Mouse (Mus musculus) limb, embryonic 14.5 days (tissue): ENCODE measurements at regions not wholly inside any gene's neighbourhood (a gene's known extent, or its start where the extent isn't known, plus 50 kb on each side); places are given as distances from the start of the nearest gene placed in this dataset.
A peak's percentile ranks its signal among the peaks of the same experiment; 100 is the strongest.
"Not testable (repeated sequence)": the region's sequence is repeated elsewhere in the genome, so short reads cannot be mapped to it uniquely, and the experiment has no call there.

Experiments used
- ATAC-seq: fragments of 200-750 bp; cut with Nextera tagmentation; 2 replicates; pipeline ENCODE4 v1.8.0; 2017; ENCODE audit warnings: low read depth, moderate number of reproducible peaks, moderate TSS enrichment; ENCODE audit not compliant: low FRiP score
- DNase-seq: peaks from one replicate; pipeline ENCODE4 v3.0.0-alpha.2; 2015; ENCODE audit warnings: low spot score
- H3K27ac ChIP-seq: fragments of 300-500 bp; sonication (generic); replicated peaks from 2 replicates; pipeline ENCODE4 v1.5.1; 2014; ENCODE audit warnings: low read depth, mild to moderate bottlenecking, low read length, moderate library complexity, mixed read lengths
- H3K27me3 ChIP-seq: fragments of 300-500 bp; sonication (generic); 2 replicates; pipeline ENCODE4 v1.6.1; 2014; ENCODE audit warnings: low read length, mixed read lengths; ENCODE audit not compliant: control insufficient read depth, insufficient read depth
- H3K36me3 ChIP-seq: fragments of 300-500 bp; sonication (generic); 2 replicates; pipeline ENCODE4 v1.6.1; 2014; ENCODE audit warnings: mild to moderate bottlenecking, low read length, moderate library complexity, mixed read lengths; ENCODE audit not compliant: control insufficient read depth, insufficient read depth
- H3K4me1 ChIP-seq: fragments of 300-500 bp; sonication (generic); 2 replicates; pipeline ENCODE4 v1.6.1; 2014; ENCODE audit warnings: antibody characterized with exemption, low read length, mixed read lengths; ENCODE audit not compliant: control insufficient read depth, insufficient read depth
- H3K4me2 ChIP-seq: fragments of 300-500 bp; sonication (generic); replicated peaks from 2 replicates; pipeline ENCODE4 v1.6.1; 2014; ENCODE audit warnings: low read depth, mild to moderate bottlenecking, low read length, moderate library complexity; ENCODE audit not compliant: severe bottlenecking
- H3K4me3 ChIP-seq: fragments of 300-500 bp; sonication (generic); replicated peaks from 2 replicates; pipeline ENCODE4 v1.5.1; 2014; ENCODE audit warnings: low read length
- H3K9ac ChIP-seq: fragments of 300-500 bp; sonication (generic); 2 replicates; pipeline ENCODE4 v1.6.1; 2014; ENCODE audit warnings: mild to moderate bottlenecking, low read depth, low read length, moderate library complexity; ENCODE audit not compliant: severe bottlenecking
- H3K9me3 ChIP-seq: fragments of 300-500 bp; sonication (generic); 2 replicates; pipeline ENCODE4 v1.6.1; 2016; ENCODE audit warnings: low read length; ENCODE audit not compliant: control insufficient read depth
- WGBS: fragments of 180-500 bp; shearing (Covaris S2); extraction: QIAGEN DNeasy Blood & Tissue Kit; methylation state at CpG from one replicate; pipeline ENCODE4 v1.1.7; 2014; 5-methylcytosine and 5-hydroxymethylcytosine counted together

GRCm38 (mm10) chr17:13432256-13432655 lies 77.9 kb downstream of the Tcp10c start:
- H3K27ac ChIP-seq, H3K9me3 ChIP-seq, H3K9ac ChIP-seq, H3K4me1 ChIP-seq, H3K36me3 ChIP-seq, DNase-seq, H3K4me2 ChIP-seq, H3K4me3 ChIP-seq, ATAC-seq, H3K27me3 ChIP-seq: not testable (repeated sequence)
- WGBS = 76% methylated on average over 3 of the region's 3 CpGs

- H3K9ac ChIP-seq, H3K4me3 ChIP-seq, H3K36me3 ChIP-seq, H3K4me1 ChIP-seq, H3K4me2 ChIP-seq, ATAC-seq, H3K27ac ChIP-seq, H3K27me3 ChIP-seq, DNase-seq, H3K9me3 ChIP-seq: not testable (repeated sequence)
- WGBS = 85% methylated on average over 7 of the region's 7 CpGs
Measured at GRCm38 (mm10) chr17:13434146-13434545, 79.8 kb downstream of the Tcp10c start.

- 73% methylated on average over 1 of the region's 3 CpGs for WGBS
- H3K9ac ChIP-seq, ATAC-seq, H3K4me2 ChIP-seq, H3K4me3 ChIP-seq, H3K9me3 ChIP-seq, H3K27me3 ChIP-seq, H3K36me3 ChIP-seq, H3K4me1 ChIP-seq, H3K27ac ChIP-seq, DNase-seq: not testable (repeated sequence)
Measured at GRCm38 (mm10) chr17:13438790-13439189, 84.4 kb downstream of the Tcp10c start.

GRCm38 (mm10) chr17:13440708-13441530 lies 86.5 kb downstream of the Tcp10c start:
- not testable (repeated sequence) for DNase-seq, H3K4me2 ChIP-seq, H3K27me3 ChIP-seq, H3K4me1 ChIP-seq, H3K27ac ChIP-seq, H3K9me3 ChIP-seq, H3K4me3 ChIP-seq, H3K9ac ChIP-seq, H3K36me3 ChIP-seq
- ATAC-seq = 0 out of 2 replicates have a peak, but pooled peaks have one; percentile 34
- 79% methylated on average over 9 of the region's 9 CpGs for WGBS

- not testable (repeated sequence) for ATAC-seq, H3K4me3 ChIP-seq, H3K4me2 ChIP-seq, H3K27ac ChIP-seq, H3K9me3 ChIP-seq, H3K27me3 ChIP-seq, DNase-seq, H3K4me1 ChIP-seq, H3K9ac ChIP-seq, H3K36me3 ChIP-seq
- 88% methylated on average over 5 of the region's 6 CpGs for WGBS
Measured at GRCm38 (mm10) chr17:13442229-13442628, 87.9 kb downstream of the Tcp10c start.

- H3K4me2 ChIP-seq, H3K9me3 ChIP-seq, DNase-seq, H3K27me3 ChIP-seq, H3K4me3 ChIP-seq, H3K27ac ChIP-seq, ATAC-seq, H3K36me3 ChIP-seq, H3K4me1 ChIP-seq, H3K9ac ChIP-seq: not testable (repeated sequence)
- WGBS = 90% methylated on average over 6 of the region's 7 CpGs
Measured at GRCm38 (mm10) chr17:13456869-13457600, 102.7 kb downstream of the Tcp10c start.

GRCm38 (mm10) chr17:13457942-13458341 lies 103.6 kb downstream of the Tcp10c start:
- ATAC-seq, H3K4me2 ChIP-seq, H3K9me3 ChIP-seq, H3K4me3 ChIP-seq, H3K27ac ChIP-seq, H3K9ac ChIP-seq, H3K36me3 ChIP-seq, DNase-seq, H3K4me1 ChIP-seq, H3K27me3 ChIP-seq: not testable (repeated sequence)
- WGBS = 81% methylated on average over 2 of the region's 2 CpGs

- not testable (repeated sequence) for H3K4me3 ChIP-seq, H3K27ac ChIP-seq, H3K27me3 ChIP-seq, H3K9ac ChIP-seq, DNase-seq, H3K36me3 ChIP-seq, H3K4me1 ChIP-seq, H3K4me2 ChIP-seq, H3K9me3 ChIP-seq, ATAC-seq
- no CpG with 5 or more reads among the region's 2 CpGs for WGBS
Measured at GRCm38 (mm10) chr17:13458814-13459213, 104.4 kb downstream of the Tcp10c start.
